Mouse (Mus musculus) embryonic facial prominence, embryonic 15.5 days (tissue): ENCODE measurements around the gene Aspm. TPM values are rescaled to one million over a fixed set of nuclear protein-coding genes. Genes with fewer than 3 reads are reported as not detected.
"Not testable (repeated sequence)": the region's sequence is repeated elsewhere in the genome, so short reads cannot be mapped to it uniquely, and the experiment has no call there.

ENCODE experiments used
- ATAC-seq: fragments of 200-750 bp; cut with Nextera tagmentation; 2 replicates; pipeline ENCODE4 v1.8.0; 2017; ENCODE audit warnings: low read depth, moderate TSS enrichment; ENCODE audit not compliant: insufficient number of reproducible peaks, low FRiP score, low TSS enrichment
- H3K27ac ChIP-seq: fragments of 300-500 bp; sonication (generic); replicated peaks from 2 replicates; pipeline ENCODE4 v1.5.1; 2015; ENCODE audit warnings: mild to moderate bottlenecking, inconsistent platforms
- H3K27me3 ChIP-seq: fragments of 300-500 bp; sonication (generic); 2 replicates; pipeline ENCODE4 v1.6.1; 2015; ENCODE audit warnings: inconsistent platforms
- H3K36me3 ChIP-seq: fragments of 300-500 bp; sonication (generic); 2 replicates; pipeline ENCODE4 v1.6.1; 2015; ENCODE audit warnings: mild to moderate bottlenecking, inconsistent platforms
- H3K4me1 ChIP-seq: fragments of 300-500 bp; sonication (generic); 2 replicates; pipeline ENCODE4 v1.6.1; 2015; ENCODE audit warnings: inconsistent platforms
- H3K4me2 ChIP-seq: fragments of 300-500 bp; sonication (generic); replicated peaks from 2 replicates; pipeline ENCODE4 v1.6.1; 2015; ENCODE audit warnings: mild to moderate bottlenecking, inconsistent platforms
- H3K4me3 ChIP-seq: fragments of 300-500 bp; sonication (generic); replicated peaks from 2 replicates; pipeline ENCODE4 v1.5.1; 2015; ENCODE audit warnings: mild to moderate bottlenecking, inconsistent platforms
- H3K9ac ChIP-seq: fragments of 300-500 bp; sonication (generic); 2 replicates; pipeline ENCODE4 v1.6.1; 2015; ENCODE audit warnings: inconsistent platforms
- H3K9me3 ChIP-seq: fragments of 300-500 bp; sonication (generic); replicated peaks from 2 replicates; pipeline ENCODE4 v1.6.1; 2016; ENCODE audit warnings: inconsistent platforms
- WGBS: fragments of 180-500 bp; shearing (Covaris S2); methylation state at CpG from one replicate; pipeline ENCODE4 v1.1.7; 2015; 5-methylcytosine and 5-hydroxymethylcytosine counted together
- polyA plus RNA-seq: library from polyadenylated mRNA; unstranded; fragments of >200 nt; fragmentation: Nextera tagmentation; extraction: Ambion mirVana; gene quantifications from 2 replicates; pipeline ENCODE4 v1.2.1, GENCODE M21; 2015

The Aspm gene
- polyA plus RNA-seq, 1 experiment from 2014 or later: 10.6 TPM

DNA sequence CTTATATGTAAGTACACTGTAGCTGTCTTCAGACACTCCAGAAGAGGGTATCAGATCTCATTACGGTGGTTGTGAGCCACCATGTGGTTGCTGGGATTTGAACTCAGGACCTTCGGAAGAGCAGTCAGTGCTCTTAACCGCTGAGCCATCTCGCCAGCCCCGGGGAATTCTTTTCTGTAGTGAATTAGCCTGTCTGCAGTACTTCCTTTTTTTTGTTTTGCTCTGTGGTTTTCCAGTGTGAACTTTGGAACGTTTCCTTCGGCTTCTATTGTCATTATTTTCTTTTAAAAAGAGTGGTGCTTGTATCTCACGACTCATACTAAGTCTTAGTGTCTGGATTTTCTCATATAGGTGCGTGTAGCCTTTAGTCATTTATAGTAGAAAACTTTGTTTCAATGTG lies 11.5 kb upstream of the Aspm start:
- not testable (repeated sequence) for H3K4me2 ChIP-seq, H3K27me3 ChIP-seq, H3K27ac ChIP-seq, H3K9me3 ChIP-seq, H3K4me1 ChIP-seq, ATAC-seq, H3K9ac ChIP-seq, H3K4me3 ChIP-seq
- peaks cover 26% of the 10 kb centered on the region for H3K36me3 ChIP-seq
- WGBS: 82% methylated on average over 9 of the region's 9 CpGs

DNA sequence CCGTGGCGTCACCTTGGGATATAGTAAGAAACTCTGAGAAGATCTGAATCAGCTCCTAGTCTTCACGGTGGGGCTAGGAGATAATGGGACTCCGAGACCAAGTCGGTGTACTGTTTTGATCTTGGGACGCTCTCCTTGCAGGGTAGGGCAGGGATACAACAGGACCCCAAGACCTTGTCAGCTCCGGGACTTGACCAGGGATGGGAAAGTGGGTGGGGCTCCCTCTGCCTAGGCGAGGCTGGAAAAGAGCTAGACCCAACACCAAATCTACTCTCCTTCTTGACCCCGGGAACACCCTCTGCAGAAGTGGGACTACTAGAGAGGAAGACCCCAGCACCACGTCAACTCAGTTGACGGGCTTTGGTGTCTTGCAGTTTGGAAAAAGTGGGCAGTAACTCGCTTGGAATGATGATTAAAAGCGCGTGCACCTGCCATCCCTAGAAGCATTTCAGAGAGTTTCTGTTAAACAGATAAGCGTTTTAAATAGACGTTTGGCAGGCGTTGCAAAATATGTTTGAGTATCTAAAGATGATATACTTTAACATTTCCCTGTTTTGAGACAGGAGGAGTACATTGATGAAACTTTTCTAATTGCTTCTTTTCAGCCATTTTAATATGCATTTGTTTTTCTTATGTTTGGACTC lies 776 bp downstream of the Aspm start:
- no peak overlapping the region for H3K27ac ChIP-seq
- WGBS: 2% methylated on average over 17 of the region's 17 CpGs
- peak overlapping the region; percentile 95 for H3K4me2 ChIP-seq
- H3K9me3 ChIP-seq: no peaks in the 10 kb centered on the region
- H3K4me1 ChIP-seq: peaks cover 13% of the 10 kb centered on the region
- H3K27me3 ChIP-seq: no peaks in the 10 kb centered on the region
- H3K36me3 ChIP-seq: peaks cover 12% of the 10 kb centered on the region; the same call in 1 of the 2 replicates
- peak overlapping the region; percentile 52 for H3K9ac ChIP-seq
- no peak; the same call in 1 of the 2 replicates for ATAC-seq
- H3K4me3 ChIP-seq: peak overlapping the region; percentile 68

DNA sequence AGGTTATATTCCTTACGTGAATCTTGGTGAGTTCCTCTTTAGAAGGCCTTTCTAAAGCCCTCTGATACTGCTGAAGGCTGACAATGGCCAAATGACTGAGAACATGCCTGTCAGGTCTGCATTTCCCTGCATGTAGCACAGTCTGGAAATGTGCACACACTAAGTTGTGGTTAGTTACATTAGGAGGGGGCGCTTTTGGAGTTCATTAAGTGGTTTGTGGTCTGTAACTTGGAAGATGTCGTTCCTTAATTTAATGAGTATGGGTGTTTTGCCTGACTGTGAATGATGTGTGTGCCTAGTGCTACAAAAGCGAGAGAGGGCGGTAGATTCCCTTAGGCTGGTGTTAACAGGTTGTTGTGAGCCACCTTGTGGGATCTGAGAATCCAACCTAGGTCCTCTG lies 6.2 kb downstream of the Aspm start:
- Histone ChIP-seq H3K27me3 (no peaks in the 10 kb centered on the region), H3K9me3 (no peaks in the 10 kb centered on the region), H3K4me2 (no peak overlapping the region), H3K4me1 (no peaks in the 10 kb centered on the region), H3K9ac (no peak overlapping the region), H3K4me3 (no peak overlapping the region), H3K36me3 (peaks cover 24% of the 10 kb centered on the region), H3K27ac (no peak overlapping the region)
- no peak for ATAC-seq
- WGBS: 71% methylated on average over 5 of the region's 5 CpGs

DNA sequence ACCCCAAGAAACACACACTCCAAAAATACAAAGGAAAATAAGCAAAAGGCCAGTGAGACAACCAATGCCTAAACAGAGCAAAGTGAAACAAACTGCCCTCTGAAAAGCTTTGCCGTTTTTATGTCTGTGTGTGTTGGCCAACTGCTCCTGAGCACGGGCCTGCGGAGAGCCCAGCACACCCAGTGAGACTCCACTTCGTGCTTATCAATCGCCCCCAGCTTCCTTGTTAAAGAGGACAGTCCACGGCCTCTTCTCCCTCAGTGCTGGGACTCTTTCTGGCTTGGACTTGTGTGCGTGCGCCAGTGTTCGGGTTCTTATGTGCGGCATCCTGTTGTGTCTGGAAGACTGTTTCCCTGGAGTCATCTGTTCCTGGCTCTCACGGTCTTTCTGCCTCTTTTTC lies 11.4 kb downstream of the Aspm start:
- Histone ChIP-seq H3K27ac (no peak overlapping the region), H3K27me3 (no peaks in the 10 kb centered on the region), H3K36me3 (peaks cover 38% of the 10 kb centered on the region), H3K4me3 (no peak overlapping the region), H3K4me1 (no peaks in the 10 kb centered on the region), H3K4me2 (no peak overlapping the region), H3K9me3 (no peaks in the 10 kb centered on the region), H3K9ac (no peak overlapping the region)
- no peak for ATAC-seq
- 91% methylated on average over 11 of the region's 11 CpGs for WGBS

DNA sequence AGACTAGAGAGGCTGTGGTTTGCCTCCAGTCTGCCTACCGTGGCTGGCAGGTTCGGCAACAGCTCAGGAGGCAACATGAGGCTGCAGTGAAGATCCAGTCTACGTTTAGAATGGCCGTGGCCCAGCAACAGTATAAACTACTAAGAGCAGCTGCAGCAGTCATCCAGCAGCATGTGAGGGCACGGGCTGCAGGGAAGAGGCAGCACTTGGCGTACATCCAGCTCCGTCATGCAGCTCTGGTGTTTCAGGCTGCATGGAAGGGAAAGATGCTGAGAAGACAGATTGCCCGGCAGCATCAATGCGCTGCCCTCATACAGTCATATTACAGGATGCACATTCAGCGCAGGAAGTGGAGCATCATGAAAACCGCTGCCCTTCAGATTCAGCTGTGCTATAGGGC lies 24.3 kb downstream of the Aspm start:
- Histone ChIP-seq H3K27me3 (no peaks in the 10 kb centered on the region), H3K36me3 (peaks cover 60% of the 10 kb centered on the region), H3K4me1 (no peaks in the 10 kb centered on the region), H3K4me3 (no peak overlapping the region), H3K27ac (no peak overlapping the region), H3K4me2 (no peak overlapping the region), H3K9ac (no peak overlapping the region), H3K9me3 (no peaks in the 10 kb centered on the region)
- WGBS: 85% methylated on average over 11 of the region's 11 CpGs
- no peak for ATAC-seq

DNA sequence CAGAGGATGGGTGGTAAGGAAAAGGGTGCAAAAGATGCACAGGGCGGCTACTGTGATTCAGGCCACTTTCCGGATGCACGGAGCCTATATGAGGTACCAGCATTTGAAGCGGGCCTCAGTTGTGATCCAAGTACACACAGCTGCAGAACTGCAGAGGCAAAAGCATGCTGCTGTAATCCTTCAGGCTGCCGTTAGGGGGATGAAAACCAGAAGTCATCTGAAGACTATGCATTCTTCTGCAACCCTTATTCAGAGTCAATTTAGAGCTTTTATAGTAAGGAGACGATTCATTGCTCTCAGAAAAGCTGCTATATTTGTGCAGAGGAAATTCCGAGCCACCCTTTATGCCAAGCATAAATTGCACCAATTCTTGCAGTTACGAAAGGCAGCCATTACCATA lies 25.7 kb downstream of the Aspm start:
- Histone ChIP-seq H3K4me3 (no peak overlapping the region), H3K4me1 (no peaks in the 10 kb centered on the region), H3K4me2 (no peak overlapping the region), H3K9ac (no peak overlapping the region), H3K9me3 (no peaks in the 10 kb centered on the region), H3K36me3 (peaks cover 52% of the 10 kb centered on the region), H3K27me3 (no peaks in the 10 kb centered on the region), H3K27ac (no peak overlapping the region)
- no peak for ATAC-seq
- WGBS: 89% methylated on average over 8 of the region's 8 CpGs

DNA sequence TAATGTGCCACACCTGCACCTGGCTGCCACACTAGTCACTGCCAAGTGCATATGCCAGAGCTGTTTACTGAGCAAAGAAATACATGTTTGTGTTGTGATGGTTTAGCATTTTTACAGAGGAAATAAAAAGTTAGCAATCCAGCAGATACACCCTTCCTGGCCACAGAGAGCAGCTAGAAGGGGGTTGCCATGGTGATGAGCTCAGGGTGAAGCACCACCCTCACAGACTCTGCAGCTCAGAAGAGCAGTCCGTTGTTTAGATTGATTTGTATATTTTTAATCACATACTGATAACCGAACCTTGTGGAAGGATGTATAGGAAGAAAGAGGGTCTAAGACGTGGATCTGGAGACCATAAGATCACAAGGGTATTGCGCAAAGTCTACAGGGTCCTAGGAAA lies 26.6 kb downstream of the Aspm start:
- Histone ChIP-seq H3K4me1 (no peaks in the 10 kb centered on the region), H3K4me3 (no peak overlapping the region), H3K4me2 (no peak overlapping the region), H3K27me3 (no peaks in the 10 kb centered on the region), H3K9me3 (no peaks in the 10 kb centered on the region), H3K27ac (no peak overlapping the region), H3K9ac (no peak overlapping the region), H3K36me3 (peaks cover 53% of the 10 kb centered on the region)
- 95% methylated on average over 4 of the region's 4 CpGs for WGBS
- no peak for ATAC-seq

DNA sequence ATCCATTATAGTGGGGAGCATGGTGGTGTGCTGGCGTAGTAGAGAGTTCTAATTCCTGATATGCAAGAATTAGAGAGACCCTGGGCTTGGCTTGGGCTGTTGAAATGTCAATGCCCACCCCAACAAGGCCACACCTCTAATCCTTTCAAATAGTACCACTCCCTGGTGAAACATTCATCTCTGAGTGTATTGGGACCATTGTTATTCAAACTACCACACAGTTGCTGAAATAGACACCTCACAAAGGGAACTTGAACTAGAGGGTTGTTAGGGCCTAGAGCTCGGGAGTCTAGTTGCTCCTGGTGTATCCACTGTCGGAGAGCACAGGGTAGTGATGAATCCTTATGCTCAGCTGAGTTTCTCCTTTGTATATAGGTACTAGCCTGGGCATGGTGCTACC lies 40.1 kb downstream of the Aspm start:
- Histone ChIP-seq H3K27me3 (no peaks in the 10 kb centered on the region), H3K36me3 (peaks cover 36% of the 10 kb centered on the region), H3K27ac (no peak overlapping the region)

DNA sequence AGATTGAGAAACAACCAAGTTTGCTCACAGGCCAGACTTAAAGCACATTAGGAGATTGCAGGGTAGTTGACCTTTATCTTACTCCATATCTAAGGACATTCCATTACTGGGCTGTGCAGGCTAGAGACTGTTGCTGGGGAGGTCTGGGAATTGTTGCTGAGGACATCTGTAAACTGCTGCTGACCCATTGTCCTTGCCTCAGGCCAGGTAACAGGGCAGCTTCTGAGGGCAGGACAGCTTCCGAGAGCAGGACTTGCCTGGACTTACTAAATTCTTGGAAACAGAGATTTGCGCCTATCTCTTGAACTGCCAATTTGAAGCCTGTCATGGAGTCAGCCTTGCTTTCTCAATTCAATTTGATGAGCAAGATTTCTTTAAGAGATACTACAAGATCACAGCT lies 40.8 kb downstream of the Aspm start:
- H3K4me1 ChIP-seq: no peaks in the 10 kb centered on the region
- no peak for ATAC-seq
- H3K9me3 ChIP-seq: no peaks in the 10 kb centered on the region
- H3K9ac ChIP-seq: no peak overlapping the region
- no peaks in the 10 kb centered on the region for H3K27me3 ChIP-seq
- peaks cover 29% of the 10 kb centered on the region for H3K36me3 ChIP-seq
- H3K4me3 ChIP-seq: no peak overlapping the region
- H3K4me2 ChIP-seq: no peak overlapping the region
- 79% methylated on average over 2 of the region's 2 CpGs for WGBS
- no peak overlapping the region for H3K27ac ChIP-seq

More for the DNA sequence above, 40.1 kb downstream of the Aspm start:
- no peak overlapping the region for H3K4me3 ChIP-seq
- WGBS: 88% methylated on average over 3 of the region's 3 CpGs
- no peak overlapping the region for H3K4me2 ChIP-seq
- no peaks in the 10 kb centered on the region for H3K4me1 ChIP-seq
- no peak overlapping the region for H3K9ac ChIP-seq
- no peak for ATAC-seq
- H3K9me3 ChIP-seq: no peaks in the 10 kb centered on the region

DNA sequence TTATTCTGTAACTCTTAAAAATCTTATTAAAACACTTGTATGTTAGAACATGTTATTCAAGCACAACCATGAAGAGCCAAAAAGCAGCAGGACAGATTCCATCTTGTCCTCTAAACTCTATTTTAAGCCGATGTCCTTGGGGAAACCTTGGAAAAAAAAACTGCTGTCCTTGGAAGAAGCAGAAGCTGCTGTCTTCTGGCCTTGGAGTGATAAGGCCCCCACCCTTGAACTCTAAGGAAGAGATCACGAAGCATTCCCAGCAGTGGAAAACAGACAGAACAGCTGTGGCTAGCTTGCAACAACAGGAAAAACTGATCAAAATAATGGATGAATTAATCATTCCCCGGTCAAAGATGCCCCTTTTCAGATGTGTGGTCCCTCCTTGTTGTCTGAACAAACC lies 41.6 kb downstream of the Aspm start:
- no peak for ATAC-seq
- 85% methylated on average over 3 of the region's 3 CpGs for WGBS
- H3K4me3 ChIP-seq: no peak overlapping the region
- no peaks in the 10 kb centered on the region for H3K27me3 ChIP-seq
- H3K4me2 ChIP-seq: no peak overlapping the region
- H3K27ac ChIP-seq: no peak overlapping the region
- H3K9ac ChIP-seq: no peak overlapping the region
- H3K36me3 ChIP-seq: peaks cover 24% of the 10 kb centered on the region
- H3K4me1 ChIP-seq: no peaks in the 10 kb centered on the region
- H3K9me3 ChIP-seq: no peaks in the 10 kb centered on the region

DNA sequence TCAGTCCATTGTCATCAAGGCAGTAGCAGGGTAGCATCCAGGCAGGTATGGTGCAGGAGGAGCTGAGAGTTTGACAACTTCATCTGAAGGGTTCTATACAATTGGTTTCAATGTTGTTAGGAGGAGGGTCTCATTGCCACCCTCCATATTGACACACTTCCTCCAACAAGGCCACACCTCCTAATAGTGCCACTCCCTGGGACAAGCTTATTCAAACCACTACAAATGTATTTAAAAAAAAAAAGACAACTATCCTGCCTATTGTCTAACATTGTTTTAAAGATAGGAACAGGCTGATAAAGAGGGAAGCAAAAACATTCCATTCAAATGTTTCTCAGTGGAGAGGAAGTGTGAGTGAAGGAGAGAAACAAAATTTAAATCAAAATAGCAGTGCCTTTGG lies 45.2 kb downstream of the Aspm start:
- no peak for ATAC-seq
- H3K9ac ChIP-seq: no peak overlapping the region
- H3K27me3 ChIP-seq: no peaks in the 10 kb centered on the region
- H3K4me3 ChIP-seq: no peak overlapping the region
- H3K4me1 ChIP-seq: no peaks in the 10 kb centered on the region
- H3K9me3 ChIP-seq: no peaks in the 10 kb centered on the region
- no peak overlapping the region for H3K27ac ChIP-seq
- H3K4me2 ChIP-seq: no peak overlapping the region
- peaks cover under 1% of the 10 kb centered on the region; the same call in 1 of the 2 replicates for H3K36me3 ChIP-seq

DNA sequence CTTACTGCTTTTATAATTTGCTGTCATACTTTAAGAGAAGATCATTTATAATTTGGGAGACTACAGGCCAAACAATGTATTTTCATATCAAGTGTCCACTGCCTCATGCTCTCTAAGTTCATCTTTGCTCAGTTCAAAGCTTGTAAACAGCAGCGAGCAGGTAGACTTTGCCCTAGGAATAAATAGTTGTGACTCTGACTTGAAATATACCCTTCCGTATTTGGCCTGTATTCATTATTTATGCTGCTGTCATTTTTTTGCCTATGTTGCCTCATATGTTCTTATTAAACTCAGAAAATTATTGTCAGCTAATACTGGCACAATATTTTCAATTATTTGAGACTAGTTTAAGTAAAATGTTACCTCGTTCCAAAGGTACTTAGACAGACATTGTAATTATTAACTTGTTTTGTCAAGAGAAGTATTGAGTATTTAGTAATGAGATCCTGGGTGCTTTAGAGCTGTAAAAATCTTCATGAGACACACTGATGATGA lies 46.7 kb downstream of the Aspm start, which contains the start of gene F13b:
Gene F13b (plus strand): TSS at position 445 of the 495 bp plus-strand sequence.
- Histone ChIP-seq H3K27ac (no peak within 1 kb of the TSS), H3K9me3 (no peaks in the 10 kb centered on the region), H3K4me3 (no peak within 1 kb of the TSS), H3K4me2 (no peak within 1 kb of the TSS), H3K36me3 (no peaks in the 10 kb centered on the region), H3K9ac (no peak within 1 kb of the TSS), H3K4me1 (no peaks in the 10 kb centered on the region), H3K27me3 (no peaks in the 10 kb centered on the region)
- 89% methylated on average over 3 of the region's 3 CpGs for WGBS
- no peak for ATAC-seq
